Mouse (Mus musculus) bone marrow macrophage, adult 2 months (primary cell): ENCODE data around the gene Zfp704.

ENCODE experiments used
- CTCF ChIP-seq: IDR thresholded peaks from 2 replicates; pipeline ENCODE4 v1.5.1; 2012; ENCODE audit warnings: low read depth, mild to moderate bottlenecking, low read length, moderate library complexity
- POLR2A ChIP-seq: IDR thresholded peaks from 2 replicates; pipeline ENCODE4 v1.6.1; 2012; ENCODE audit warnings: mild to moderate bottlenecking, low read depth, low read length, borderline replicate concordance

GRCm38 (mm10) chr3:9599738-9600410, 10.0 kb downstream of the Zfp704 start:
- TF ChIP-seq CTCF (no peak), POLR2A (no peak)
